Mouse (Mus musculus): ENCODE results near the gene Elmo2. TPM values are rescaled to one million over a fixed set of nuclear protein-coding genes. Genes with fewer than 3 reads are reported as not detected.
A peak's percentile ranks its signal among the peaks of the same experiment; 100 is the strongest.

The Elmo2 gene
- total RNA-seq, 1 experiment from 2014 or later: 29.7 TPM

- no peak for ATAC-seq (replicated peaks; ENCODE audit: low read depth, poor library complexity, severe bottlenecking)
Measured at GRCm38 (mm10) chr2:165325521-165326303, 567 bp downstream of the Elmo2 start.

- ATAC-seq (replicated peaks; ENCODE audit: low read depth, poor library complexity, severe bottlenecking): no peak
Measured at GRCm38 (mm10) chr2:165323928-165324327, 2.4 kb downstream of the Elmo2 start.

GRCm38 (mm10) chr2:165323484-165323883 is 2.8 kb downstream of the Elmo2 start:
- ATAC-seq (replicated peaks; ENCODE audit: low read depth, poor library complexity, severe bottlenecking): no peak

- ATAC-seq (replicated peaks; ENCODE audit: low read depth, poor library complexity, severe bottlenecking): no peak
Measured at GRCm38 (mm10) chr2:165321981-165322735, 4.1 kb downstream of the Elmo2 start.

GRCm38 (mm10) chr2:165321381-165321888 is 4.8 kb downstream of the Elmo2 start:
- peak; percentile 26; the same call in 1 of the 2 replicates for ATAC-seq (replicated peaks; ENCODE audit: low read depth, poor library complexity, severe bottlenecking)

- ATAC-seq (replicated peaks; ENCODE audit: low read depth, poor library complexity, severe bottlenecking): peak; percentile 48
Measured at GRCm38 (mm10) chr2:165320531-165321150, 5.6 kb downstream of the Elmo2 start.

- peak; percentile 24 for ATAC-seq (replicated peaks; ENCODE audit: low read depth, poor library complexity, severe bottlenecking)
Measured at GRCm38 (mm10) chr2:165319503-165319902, 6.8 kb downstream of the Elmo2 start.

- no peak for ATAC-seq (replicated peaks; ENCODE audit: low read depth, poor library complexity, severe bottlenecking)
Measured at GRCm38 (mm10) chr2:165318941-165319340, 7.3 kb downstream of the Elmo2 start.

GRCm38 (mm10) chr2:165317621-165318263 is 8.5 kb downstream of the Elmo2 start:
- ATAC-seq (replicated peaks; ENCODE audit: low read depth, poor library complexity, severe bottlenecking): no peak

- ATAC-seq (replicated peaks; ENCODE audit: low read depth, poor library complexity, severe bottlenecking): peak; percentile 45
Measured at GRCm38 (mm10) chr2:165316837-165317473, 9.3 kb downstream of the Elmo2 start.

- ATAC-seq (replicated peaks; ENCODE audit: low read depth, poor library complexity, severe bottlenecking): no peak
Measured at GRCm38 (mm10) chr2:165316204-165316603, 10.1 kb downstream of the Elmo2 start.

GRCm38 (mm10) chr2:165314197-165314596 is 12.1 kb downstream of the Elmo2 start:
- ATAC-seq (replicated peaks; ENCODE audit: low read depth, poor library complexity, severe bottlenecking): no peak

- ATAC-seq (replicated peaks; ENCODE audit: low read depth, poor library complexity, severe bottlenecking): no peak
Measured at GRCm38 (mm10) chr2:165312381-165312780, 13.9 kb downstream of the Elmo2 start.

- no peak for ATAC-seq (replicated peaks; ENCODE audit: low read depth, poor library complexity, severe bottlenecking)
Measured at GRCm38 (mm10) chr2:165311577-165311976, 14.7 kb downstream of the Elmo2 start.

GRCm38 (mm10) chr2:165310818-165311425 is 15.4 kb downstream of the Elmo2 start:
- no peak for ATAC-seq (replicated peaks; ENCODE audit: low read depth, poor library complexity, severe bottlenecking)

- ATAC-seq (replicated peaks; ENCODE audit: low read depth, poor library complexity, severe bottlenecking): no peak
Measured at GRCm38 (mm10) chr2:165307801-165308200, 18.5 kb downstream of the Elmo2 start.

- ATAC-seq (replicated peaks; ENCODE audit: low read depth, poor library complexity, severe bottlenecking): no peak
Measured at GRCm38 (mm10) chr2:165305438-165305837, 20.8 kb downstream of the Elmo2 start.

- ATAC-seq (replicated peaks; ENCODE audit: low read depth, poor library complexity, severe bottlenecking): no peak
Measured at GRCm38 (mm10) chr2:165304819-165305218, 21.5 kb downstream of the Elmo2 start.

GRCm38 (mm10) chr2:165303354-165304012 is 22.8 kb downstream of the Elmo2 start:
- ATAC-seq (replicated peaks; ENCODE audit: low read depth, poor library complexity, severe bottlenecking): no peak

Measured in common myeloid progenitor, adult 5-6 weeks (primary cell).